Mouse (Mus musculus) adrenal gland, adult 2 months (tissue): ENCODE results near the gene Man2a2. TPM values are rescaled to one million over a fixed set of nuclear protein-coding genes. Genes with fewer than 3 reads are reported as not detected.

Experiments used
- DNase-seq: peaks from one replicate; pipeline ENCODE4 v3.0.0; 2021
- polyA plus RNA-seq: library from polyadenylated mRNA; depleted of rRNA; stranded (reverse); fragments of >200 nt; gene quantifications from 2 replicates; pipeline ENCODE4 v1.2.3, GENCODE M21; 2012
- total RNA-seq, 2 experiments: library from RNA; stranded (reverse); gene quantifications; 2 replicates each; pipeline ENCODE4 v1.2.3; 2021

Gene Man2a2
- total and polyA plus RNA-seq, 3 experiments, result 77.2 to 304 (median 99.3) TPM

DNA sequence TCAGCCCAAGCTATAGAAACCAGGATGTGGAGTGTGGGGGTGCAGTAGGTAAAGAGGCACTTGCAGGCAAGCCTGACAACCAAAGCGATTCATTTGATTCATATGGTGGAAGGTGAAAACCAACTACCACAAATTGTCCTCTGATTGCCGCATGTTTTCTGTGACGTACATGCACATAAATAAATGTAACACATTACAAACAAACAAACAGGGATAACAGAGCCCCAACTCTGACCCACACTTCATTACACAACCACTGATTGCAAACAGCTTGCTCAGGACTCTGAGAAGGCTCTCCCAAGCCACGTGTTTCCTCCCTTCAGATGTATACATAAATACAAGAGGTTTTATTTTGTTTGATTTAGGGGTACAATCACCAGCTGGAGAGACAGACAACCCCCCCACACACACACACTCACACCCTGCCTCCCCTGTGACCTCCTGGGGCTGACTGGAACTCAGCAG is 1.2 kb downstream of the Man2a2 start:
- DNase-seq, result no peak

DNA sequence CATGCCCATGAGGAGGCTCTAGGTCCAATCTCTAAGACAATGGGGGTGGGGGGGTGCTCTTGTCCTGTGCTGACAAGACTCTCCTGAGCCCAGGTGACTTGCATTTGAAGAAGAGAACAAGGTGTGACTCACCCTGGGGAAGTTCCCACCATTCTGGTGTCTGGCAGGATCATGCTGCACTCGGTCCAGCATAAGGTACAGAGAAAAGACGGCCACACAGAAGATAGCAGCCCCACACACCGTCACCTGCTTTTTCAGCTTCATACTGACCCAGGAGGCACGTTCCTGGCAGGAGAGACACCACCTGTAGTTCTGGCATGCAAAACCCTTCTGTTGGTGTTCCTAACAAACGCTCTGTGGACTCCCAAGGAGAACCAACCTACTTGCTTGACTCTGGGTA is 1.7 kb downstream of the Man2a2 start:
- DNase-seq, result no peak

DNA sequence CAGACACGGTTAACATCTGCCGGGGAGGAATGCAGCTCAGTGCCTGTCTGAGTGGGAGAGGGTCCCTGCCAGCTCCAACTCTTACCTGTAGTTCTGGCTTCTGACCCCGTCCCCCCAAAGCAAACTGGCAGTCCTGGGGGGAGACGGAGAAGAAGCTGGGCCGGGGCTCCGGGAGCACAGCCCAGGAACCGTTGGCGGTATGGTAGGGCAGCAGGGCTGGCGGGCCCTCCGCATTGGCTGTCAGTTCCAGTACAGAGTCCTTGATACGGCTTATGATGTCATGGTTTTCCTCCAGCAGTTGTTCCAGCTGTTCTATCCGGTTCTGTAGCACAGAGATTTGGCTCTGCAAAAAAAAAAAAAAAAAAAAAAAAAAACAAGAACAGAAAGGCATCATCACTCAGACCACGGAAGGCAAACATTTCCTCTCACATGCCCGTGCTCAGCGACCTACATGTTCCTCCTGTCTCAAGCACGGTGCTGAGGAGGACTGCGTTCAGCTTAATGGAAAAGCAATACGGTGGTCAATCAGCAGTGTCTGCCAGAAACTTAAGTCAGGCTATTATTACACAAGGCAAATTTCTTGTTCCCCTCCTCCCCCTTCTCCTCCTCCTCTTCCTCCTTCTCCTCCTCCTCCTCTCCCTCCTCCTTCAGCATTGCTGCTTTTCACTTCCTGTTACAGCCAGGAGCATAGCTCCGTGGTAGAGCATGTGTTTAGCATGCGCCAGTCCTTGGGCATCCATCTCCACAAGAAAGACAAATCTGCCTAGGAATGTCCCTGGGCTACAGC is 2.3 kb downstream of the Man2a2 start:
- DNase-seq, result peak; percentile 56

DNA sequence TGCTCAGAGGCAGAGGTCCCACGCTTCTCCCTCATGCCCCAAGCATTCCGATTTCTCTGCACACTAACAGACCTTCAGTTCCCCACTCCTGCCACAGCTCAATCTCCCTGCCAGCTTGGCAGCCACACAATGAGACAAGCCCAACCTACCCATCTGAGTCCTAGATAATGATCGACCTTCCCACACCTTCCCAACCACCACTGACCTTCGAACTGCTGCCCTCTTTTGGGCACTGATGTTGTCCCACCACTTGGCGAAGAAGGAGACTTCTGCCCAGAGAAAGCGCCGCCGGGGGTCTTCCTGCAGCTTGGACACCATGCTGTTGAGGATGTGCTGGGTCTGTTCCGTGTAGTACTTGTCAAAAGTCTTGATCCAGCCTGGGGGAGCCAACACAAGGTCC is 3.2 kb downstream of the Man2a2 start:
- no peak for DNase-seq

DNA sequence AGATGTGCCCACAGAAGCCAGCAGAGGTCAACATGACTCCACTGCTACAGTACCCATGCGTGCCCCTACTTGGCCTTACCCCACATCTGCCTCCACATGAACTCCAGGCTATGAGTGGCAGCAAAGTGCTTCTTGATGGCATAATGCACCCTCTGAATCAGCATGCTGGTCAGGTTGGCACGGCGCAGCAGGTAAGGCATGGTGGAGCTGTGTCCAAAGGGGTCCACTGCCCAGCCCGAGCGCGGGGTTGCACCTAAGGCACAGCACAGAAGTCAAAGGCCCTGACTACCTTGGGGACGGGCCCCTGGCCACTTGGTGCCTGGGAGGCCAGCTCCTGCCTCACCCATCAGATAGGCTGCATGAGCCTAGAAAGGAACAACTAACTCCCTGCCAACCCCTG is 3.9 kb downstream of the Man2a2 start:
- DNase-seq, result no peak

DNA sequence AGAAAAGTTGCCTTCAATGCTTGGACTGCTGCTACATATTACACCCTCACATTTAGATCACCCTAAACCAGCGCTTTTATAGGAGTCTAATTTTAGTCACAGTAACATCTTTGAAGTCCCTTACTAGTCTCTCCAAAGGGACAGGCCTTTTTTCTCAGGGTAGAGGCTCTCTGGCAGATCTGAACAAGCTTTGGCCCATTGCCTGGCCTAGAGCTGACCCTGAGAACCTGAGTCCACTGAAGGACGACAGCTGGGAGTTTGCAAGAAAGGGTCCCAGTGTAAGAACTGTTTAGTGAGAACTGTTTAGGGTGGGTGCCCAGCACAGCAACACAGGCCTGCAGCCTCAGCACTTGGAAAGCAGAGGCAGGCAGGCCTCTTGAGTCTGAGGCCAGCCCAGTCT is 5.4 kb downstream of the Man2a2 start:
- peak; percentile 85 for DNase-seq

DNA sequence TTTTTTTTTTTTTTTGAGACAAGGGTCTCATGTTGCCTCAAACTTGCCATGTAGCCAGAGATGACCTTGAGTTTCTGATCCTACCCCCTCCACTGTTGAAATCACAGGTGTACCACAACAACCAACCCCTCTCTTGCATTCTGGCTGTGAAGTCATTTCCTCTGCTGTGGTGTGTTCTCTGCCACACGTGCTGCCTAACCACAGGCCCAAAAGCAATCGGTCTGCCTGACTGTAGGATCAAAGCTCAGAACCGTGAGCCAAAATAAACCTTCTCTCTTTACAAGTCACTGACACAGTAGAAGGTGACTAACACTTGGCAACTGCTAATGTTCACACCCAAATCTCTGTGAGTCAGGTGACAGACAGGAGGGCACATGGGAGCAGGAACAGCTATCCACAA is 10.7 kb downstream of the Man2a2 start:
- DNase-seq, result no peak

DNA sequence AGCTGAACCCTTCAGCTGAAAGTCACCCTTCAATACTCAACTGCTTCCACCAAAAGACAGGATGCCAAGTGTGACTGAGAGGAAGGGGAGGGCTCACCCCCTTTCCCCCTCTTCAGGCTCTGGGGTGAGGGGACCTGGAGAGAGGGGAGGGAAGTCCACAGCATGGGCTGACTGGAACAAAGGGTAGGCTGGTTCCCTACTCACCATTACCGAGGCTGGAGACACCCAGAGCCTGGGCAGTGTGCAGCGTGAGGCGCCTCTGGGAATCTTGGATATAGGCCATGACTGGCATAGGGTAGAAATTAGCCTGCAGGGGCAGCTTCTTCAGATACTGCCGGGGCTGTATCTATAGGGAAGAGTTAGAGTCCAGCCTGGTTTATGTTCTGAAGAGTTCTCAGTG is 13.1 kb downstream of the Man2a2 start:
- no peak for DNase-seq

DNA sequence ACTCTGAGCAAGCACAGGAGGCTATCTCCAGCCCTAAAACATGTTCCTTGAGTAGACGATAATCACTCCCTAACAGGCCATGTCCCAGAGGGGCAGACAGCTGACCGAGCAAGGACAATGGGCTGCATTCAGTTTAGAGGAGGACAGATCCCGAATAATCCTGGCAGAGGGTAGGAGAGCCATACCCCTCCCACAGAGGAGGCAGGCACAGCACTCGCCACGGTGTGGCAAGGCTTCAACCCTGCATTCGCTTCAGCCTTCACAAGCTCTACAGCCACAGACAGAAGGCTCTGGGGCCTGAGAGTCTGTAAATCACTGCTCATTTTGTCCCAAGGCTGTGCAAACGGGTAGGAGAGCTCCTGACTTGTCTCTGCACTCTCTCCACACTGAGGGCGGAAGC is 14.0 kb downstream of the Man2a2 start:
- peak; percentile 58 for DNase-seq

DNA sequence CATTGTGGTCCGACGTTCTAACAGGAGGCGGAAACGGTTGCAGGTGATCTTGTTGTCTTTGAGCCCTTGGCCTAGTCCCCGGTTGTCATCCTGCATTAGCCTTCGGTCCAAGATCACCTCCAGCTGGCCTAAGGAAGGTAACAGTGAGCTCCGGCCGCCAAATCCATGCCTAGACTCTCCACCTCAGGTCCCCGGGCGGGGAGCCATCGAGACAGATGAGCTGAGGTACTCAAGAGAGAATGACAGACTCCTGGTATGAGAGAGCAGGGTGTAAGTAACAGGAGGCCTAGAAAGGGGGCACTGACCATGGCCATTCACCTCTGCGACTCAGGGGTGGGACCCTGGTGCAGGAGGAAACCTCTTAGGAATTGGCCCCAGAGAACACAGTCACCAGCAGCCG is 14.8 kb downstream of the Man2a2 start:
- no peak for DNase-seq

DNA sequence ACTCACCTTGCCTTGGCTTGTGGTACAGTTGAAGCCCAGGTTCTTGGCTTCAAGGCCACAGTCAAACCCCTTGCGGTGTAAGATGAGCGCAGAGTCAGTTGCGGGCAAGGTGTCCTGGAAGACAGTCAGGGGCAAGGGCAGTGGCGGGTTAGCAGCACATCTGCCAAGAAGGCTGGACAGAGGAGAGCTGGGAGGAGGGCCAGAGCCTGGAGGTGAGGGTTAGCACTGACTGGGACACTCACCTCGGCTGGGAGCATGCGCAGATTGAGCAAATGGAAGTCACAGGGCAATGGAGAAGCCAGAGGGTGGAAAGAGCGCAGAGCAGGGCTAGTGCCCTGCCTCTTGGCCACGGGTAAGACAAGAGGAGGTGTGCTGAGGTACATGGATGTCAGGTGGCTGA is 18.3 kb downstream of the Man2a2 start:
- no peak for DNase-seq

DNA sequence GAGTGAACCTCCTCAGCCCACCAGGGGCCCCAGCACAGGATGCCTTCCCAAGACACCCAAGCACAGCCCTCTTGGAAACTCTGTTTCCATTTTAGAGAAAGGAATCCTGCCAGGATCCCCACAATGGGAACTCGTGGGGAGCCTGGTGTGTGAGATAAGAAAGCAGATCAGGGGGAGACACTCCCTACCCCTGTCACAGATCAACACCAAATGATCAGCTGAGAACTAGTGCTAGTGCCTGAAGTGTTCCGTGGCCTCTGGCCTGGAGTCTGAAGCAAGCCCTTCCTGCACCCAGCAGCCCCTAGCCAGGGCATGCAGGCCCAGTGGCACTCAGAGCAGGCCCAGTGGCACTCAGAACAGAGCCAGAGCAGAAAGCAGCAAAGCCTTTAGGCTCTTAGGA is 20.4 kb downstream of the Man2a2 start:
- no peak for DNase-seq

DNA sequence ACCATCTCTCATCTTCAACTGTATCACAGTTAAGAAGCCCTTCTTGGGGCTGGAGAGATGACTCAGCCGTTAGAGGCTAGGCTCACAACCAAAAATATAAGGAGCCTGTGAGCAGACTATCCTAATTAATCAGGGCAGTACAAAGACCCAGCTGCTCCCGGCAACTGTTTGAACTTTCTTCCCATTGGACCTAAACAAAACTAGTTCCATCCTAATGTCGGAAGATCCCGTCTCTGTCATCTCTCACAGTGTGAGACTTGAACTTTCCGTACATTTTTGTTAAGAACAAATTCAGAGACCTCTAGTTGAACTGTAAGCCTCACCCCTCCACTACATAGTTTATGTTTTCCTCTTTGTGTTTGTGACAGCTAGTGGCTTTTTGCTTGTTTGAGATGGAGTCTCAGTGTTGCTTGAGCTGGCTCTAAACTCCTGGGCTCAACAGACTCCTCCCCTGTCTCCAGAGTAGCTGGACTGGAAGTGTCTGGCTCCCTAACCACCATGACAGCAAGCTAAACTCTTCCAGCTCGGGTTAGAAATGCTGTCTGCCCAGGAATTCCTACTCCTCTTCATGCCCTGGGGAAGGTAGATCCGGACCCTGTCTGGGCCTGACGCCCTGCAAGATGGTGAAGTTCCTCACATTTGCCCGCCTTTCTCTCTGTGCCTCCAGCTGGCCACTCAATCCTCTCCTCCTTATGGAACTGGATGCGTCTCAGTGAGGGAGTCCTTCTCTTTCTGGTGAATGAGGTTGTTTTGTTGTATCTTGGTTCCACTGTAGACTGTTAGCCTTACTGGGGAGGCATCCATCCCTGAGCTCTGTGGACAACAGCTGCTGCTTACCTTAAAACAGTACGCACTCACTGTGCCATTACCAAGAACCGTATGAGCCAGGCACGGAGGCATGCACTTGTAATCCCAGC is 23.2 kb downstream of the Man2a2 start:
- DNase-seq, result no peak

DNA sequence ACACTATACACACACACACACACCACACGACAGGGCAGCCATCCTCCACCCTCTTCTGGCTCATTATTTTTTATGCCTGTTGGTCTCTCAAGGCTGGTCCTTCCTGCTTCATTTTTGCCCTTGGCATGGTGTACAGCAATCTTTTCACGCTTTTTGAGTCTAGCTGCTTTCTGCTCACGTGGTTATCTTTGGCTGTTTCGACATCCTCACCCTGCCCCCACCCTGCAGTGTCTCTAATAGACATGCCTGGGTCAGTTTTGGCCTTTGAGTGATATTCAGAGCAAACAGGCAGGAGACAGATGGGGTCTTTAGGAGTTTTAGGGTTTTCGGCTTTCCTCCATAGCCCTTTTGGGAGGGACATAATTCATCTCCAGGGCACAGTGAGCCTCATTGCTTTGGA is 24.3 kb downstream of the Man2a2 start:
- peak; percentile 36 for DNase-seq

DNA sequence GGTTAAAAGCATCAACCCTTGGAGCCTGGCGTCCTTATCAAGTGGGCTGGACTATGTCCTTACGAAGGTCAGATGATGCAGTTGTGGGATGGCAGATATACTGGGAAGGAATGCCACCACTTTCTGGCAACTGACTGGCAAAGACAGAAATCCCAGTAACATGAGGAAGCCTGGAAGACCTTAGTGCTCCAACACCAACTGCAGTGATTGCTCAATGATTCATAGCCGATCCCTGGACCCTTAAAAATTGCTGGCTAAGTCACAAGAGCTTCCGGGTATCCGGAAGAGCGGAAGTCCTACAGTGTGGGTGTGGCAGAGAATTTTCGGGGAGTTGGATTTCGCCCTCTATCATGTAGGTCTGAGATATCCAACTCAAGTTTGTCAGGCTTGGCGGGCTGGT is 25.0 kb downstream of the Man2a2 start:
- DNase-seq, result no peak

DNA sequence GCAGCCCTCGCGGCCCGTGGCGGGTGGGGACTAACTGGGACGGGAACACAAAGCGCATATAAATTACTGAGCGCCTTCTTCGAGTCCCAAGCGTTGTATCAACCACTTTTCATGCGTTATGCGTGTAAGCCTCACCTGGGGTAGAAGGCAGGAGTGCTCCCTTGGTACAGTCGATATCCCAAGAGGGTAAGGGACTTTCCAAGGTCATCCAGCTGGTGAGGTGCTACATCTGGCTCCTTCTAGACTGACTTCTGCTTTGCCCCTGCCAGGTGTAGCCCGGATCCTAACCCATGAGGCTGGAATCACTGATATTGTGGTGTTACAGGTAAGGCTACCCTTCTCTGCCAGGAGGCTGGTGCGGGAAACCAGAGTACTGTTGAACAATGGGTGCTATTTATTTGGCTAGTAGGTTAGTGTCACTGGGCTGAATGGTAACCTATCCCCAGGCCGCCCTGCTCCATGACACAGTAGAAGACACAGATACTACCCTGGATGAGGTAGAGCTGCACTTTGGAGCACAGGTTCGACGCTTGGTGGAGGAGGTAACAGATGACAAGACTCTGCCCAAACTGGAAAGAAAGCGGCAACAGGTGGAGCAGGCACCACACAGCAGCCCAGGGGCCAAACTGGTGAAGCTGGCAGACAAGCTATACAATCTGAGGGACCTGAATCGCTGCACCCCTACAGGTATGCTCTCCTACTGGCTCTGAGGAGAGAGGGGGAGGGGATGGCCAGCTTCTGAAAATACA is 27.7 kb downstream of the Man2a2 start:
- DNase-seq, result no peak

DNA sequence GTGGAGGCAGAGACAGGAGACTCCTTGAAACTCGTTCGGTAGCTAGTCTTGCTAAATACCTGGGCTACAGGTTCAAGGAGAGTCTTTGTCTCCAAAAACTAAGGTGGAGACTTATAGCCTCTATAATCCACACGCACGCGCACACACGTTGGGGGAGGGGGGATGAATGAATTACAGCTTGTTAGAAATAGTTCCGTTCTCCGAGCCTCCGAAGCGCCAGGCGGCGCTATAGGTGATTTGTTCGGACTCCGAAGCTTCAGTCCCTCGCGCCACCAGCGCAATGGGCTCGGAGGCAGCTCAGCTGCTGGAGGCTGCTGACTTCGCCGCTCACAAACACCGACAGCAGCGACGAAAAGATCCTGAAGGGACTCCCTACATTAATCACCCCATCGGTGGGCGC is 28.3 kb downstream of the Man2a2 start, which contains the start of gene Hddc3:
Gene Hddc3 (plus strand): TSS at position 247 of the 400 bp plus-strand sequence.
- DNase-seq, result peak; percentile 92

DNA sequence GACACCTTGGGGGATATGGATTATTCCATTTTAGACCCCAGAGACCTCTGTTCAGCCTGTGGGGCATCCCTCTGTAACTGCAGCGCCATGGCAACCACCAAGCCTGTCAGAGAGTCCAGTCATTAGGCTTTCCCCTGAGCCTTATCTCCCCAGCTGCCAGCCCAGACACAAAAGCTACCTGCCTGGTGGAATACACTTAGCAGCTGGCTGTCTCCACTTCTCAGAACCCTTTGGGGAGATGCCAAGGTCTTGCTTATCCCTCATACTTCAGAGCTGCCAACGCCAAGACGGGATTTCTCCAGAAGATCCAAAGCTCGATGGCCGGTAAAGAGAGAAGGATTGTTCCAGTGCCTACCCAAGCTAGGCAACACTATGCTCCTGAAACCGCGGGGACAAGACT is 29.4 kb downstream of the Man2a2 start:
- no peak for DNase-seq

DNA sequence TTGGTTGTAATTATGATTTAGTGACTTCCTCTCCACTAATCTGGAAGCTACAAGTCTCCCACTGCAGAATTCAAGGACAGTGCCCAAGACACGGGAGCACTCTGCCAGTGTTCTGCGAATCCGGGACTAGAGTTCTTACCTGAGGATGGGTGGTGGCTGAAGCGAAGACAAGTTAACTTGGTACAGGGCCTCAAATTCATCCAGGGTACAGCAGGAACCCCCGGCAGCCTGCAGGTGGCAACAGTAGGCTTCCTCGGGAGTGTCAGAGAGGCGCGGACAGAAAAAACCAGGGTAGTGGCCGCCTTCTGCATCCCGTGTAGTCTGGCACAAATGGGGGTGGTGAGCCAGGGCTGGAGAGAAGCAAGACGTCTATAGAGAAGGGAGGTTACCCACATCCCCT is 30.4 kb downstream of the Man2a2 start, which contains the start of gene Unc45a:
Gene Unc45a (minus strand): TSS at position 213 of the 400 bp plus-strand sequence.
- peak; percentile 86 for DNase-seq

DNA sequence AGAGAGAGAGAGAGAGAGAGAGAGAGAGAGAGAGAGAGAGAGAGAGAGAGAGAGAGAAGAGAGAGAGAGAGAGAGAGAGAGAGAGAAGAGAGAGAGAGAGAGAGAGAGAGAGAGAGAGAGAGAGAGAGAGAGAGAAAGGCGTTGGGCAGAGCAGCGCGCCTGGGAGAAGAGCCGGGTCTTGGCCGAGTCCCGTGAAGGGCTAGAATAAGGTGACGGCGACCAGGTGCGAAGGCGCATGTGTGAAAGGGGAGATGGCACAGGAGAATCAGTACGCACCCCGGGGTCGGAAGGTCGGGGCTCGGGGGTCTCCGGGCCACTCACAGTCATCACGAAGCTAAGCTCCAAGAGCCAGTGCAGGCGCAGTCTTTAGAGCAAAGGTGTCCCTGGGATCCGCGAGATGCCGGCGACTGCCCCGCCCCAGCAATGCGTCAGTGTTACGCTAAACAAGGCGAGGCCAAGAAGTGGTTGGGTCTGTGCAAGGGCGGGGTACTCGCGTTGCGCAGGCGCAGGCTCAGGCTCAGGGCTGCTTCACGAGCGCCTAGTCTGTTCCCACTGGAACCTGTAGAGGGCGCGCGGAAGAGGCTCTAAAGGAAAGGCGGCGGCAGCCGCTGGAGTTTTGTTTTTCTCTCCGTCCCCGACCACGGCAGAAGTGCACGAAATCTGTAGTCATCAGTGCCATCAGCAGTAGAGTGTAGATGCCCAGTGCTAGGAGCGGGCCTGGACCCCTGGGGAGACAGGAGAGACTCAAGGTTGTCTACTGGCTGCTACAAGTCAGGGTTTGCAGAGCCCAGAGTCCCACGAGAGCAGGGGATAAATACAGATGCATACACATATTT is 31.2 kb downstream of the Man2a2 start:
- peak; percentile 98 for DNase-seq

DNA sequence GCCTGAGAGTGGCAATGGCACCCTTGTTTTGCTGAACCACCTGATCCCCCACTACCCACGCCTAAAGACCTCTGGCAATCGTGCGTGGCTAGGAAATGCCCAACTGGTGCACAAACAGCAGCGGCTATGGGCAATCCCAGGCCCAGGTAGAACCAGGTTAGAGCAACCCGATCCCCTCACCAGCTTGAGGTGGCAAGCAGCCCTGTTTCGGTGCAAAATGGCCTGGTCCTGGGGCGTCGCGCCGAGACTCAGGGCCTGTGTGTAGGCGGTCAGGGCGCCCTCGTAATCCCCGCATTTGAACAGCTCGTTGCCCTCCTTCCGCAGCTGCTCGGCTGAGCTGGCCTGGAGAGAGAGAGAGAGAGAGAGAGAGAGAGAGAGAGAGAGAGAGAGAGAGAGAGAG is 31.8 kb downstream of the Man2a2 start:
- peak; percentile 58 for DNase-seq
